Mouse (Mus musculus) forebrain, embryonic 11.5 days (tissue): ENCODE results near the gene Zfp93. TPM values are rescaled to one million over a fixed set of nuclear protein-coding genes. Genes with fewer than 3 reads are reported as not detected.
A peak's percentile ranks its signal among the peaks of the same experiment; 100 is the strongest.

ENCODE experiments used
- ATAC-seq: fragments of 200-750 bp; cut with Nextera tagmentation; replicated peaks from 2 replicates; pipeline ENCODE4 v1.8.0; 2017; ENCODE audit warnings: moderate TSS enrichment; ENCODE audit not compliant: low FRiP score
- DNase-seq: peaks from one replicate; pipeline ENCODE4 v3.0.0-alpha.2; 2017; ENCODE audit warnings: low spot score
- H3K27ac ChIP-seq: fragments of 300-500 bp; sonication (generic); 2 replicates; pipeline ENCODE4 v1.5.1; 2014; ENCODE audit warnings: low read depth, low read length
- H3K27me3 ChIP-seq: fragments of 300-500 bp; sonication (generic); 2 replicates; pipeline ENCODE4 v1.6.1; 2014; ENCODE audit warnings: mild to moderate bottlenecking, low read length, mixed read lengths; ENCODE audit not compliant: control insufficient read depth, insufficient read depth
- H3K36me3 ChIP-seq: fragments of 300-500 bp; sonication (generic); 2 replicates; pipeline ENCODE4 v1.6.1; 2014; ENCODE audit warnings: mild to moderate bottlenecking, low read length, moderate library complexity, mixed read lengths; ENCODE audit not compliant: control insufficient read depth, insufficient read depth
- H3K4me1 ChIP-seq: fragments of 300-500 bp; sonication (generic); replicated peaks from 2 replicates; pipeline ENCODE4 v1.6.1; 2014; ENCODE audit warnings: low read length, mixed read lengths; ENCODE audit not compliant: control insufficient read depth, insufficient read depth
- H3K4me2 ChIP-seq: fragments of 300-500 bp; sonication (generic); 2 replicates; pipeline ENCODE4 v1.6.1; 2014; ENCODE audit warnings: low read depth, mild to moderate bottlenecking, low read length, moderate library complexity, mixed read lengths; ENCODE audit not compliant: severe bottlenecking
- H3K4me3 ChIP-seq: fragments of 300-500 bp; sonication (generic); 2 replicates; pipeline ENCODE4 v1.5.1; 2014; ENCODE audit warnings: low read depth, low read length
- H3K9ac ChIP-seq: fragments of 300-500 bp; sonication (generic); 2 replicates; pipeline ENCODE4 v1.6.1; 2014; ENCODE audit warnings: low read length
- H3K9me3 ChIP-seq: fragments of 300-500 bp; sonication (generic); 2 replicates; pipeline ENCODE4 v1.6.1; 2016; ENCODE audit warnings: low read length, mixed read lengths; ENCODE audit not compliant: control insufficient read depth
- WGBS: fragments of 180-500 bp; shearing (Covaris S2); extraction: QIAGEN DNeasy Blood & Tissue Kit; methylation state at CpG from one replicate; pipeline ENCODE4 v1.1.7; 2014; 5-methylcytosine and 5-hydroxymethylcytosine counted together
- polyA plus RNA-seq: library from polyadenylated mRNA; unstranded; fragments of >200 nt; fragmentation: Nextera tagmentation; extraction: Ambion mirVana; gene quantifications from 2 replicates; pipeline ENCODE4 v1.2.1, GENCODE M21; 2014

The Zfp93 gene
- polyA plus RNA-seq, 1 experiment from 2014 or later, result 9.0 TPM

DNA sequence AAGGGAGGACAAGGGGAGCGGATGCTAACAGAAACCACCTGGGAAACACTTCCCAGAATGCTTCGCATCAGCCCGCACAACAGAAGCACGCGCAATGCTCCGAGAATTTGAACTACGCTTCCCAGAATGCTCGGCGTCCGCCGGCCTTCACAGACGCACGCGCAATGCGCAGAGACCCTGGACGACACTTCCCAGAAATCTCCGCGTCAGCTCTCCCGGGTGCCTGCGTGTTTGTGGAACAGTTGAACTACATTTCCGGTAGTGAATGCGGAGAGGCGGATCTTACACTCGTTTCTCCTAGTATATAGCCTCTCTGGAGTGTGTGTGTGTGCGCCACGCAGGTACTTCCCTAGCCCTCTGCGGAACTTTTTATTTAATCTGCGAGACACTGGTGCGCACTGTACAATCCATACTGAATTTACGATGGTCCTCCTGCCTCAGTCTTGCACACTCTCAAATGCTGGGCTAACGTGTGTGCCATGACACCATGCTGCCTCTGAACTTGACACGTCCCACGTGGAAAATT lies 46.4 kb downstream of the Zfp93 start, which contains the start of gene Zfp94:
Gene Zfp94 (minus strand): TSS at position 100 of the 526 bp plus-strand sequence.
- Histone ChIP-seq H3K27ac (no peak within 1 kb of the TSS; the same call in 1 of the 2 replicates), H3K27me3 (no peaks in the 10 kb centered on the region), H3K4me1 (peaks cover 5% of the 10 kb centered on the region; the same call in 1 of the 2 replicates), H3K9me3 (no peaks in the 10 kb centered on the region), H3K9ac (peak within 1 kb of the TSS; percentile 73), H3K4me3 (peak within 1 kb of the TSS; percentile 59), H3K36me3 (no peaks in the 10 kb centered on the region), H3K4me2 (peak within 1 kb of the TSS; percentile 86)
- peak; percentile 95 for DNase-seq
- ATAC-seq, result peak; percentile 94
- WGBS, result 2% methylated on average over 33 of the region's 33 CpGs

DNA sequence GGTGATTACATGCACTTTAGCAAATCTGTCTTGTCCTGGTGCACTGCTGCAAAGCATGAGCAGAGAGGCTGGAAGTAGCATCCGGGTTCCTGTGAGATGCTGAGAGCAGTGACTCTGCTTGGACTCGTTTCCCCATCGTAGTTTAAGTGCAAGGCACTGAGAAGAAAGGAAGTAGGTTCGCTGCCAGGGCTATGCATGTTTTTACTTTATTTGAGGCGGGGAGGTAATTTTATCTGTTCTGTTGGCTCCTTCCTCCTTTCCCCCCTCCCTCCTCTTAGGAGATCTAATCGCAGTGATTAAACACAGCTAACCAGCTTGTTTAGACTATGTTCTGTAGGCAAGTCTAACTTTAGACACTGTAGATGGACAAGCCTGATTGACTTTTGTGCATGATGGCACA lies 48.7 kb downstream of the Zfp93 start:
- ATAC-seq (no peak), DNase-seq (no peak)
- no peak overlapping the region for H3K9ac ChIP-seq
- H3K4me2 ChIP-seq, result no peak overlapping the region
- peaks cover 5% of the 10 kb centered on the region; the same call in 1 of the 2 replicates for H3K4me1 ChIP-seq
- H3K27ac ChIP-seq, result no peak overlapping the region
- H3K4me3 ChIP-seq, result no peak overlapping the region
- 78% methylated on average over 6 of the region's 6 CpGs for WGBS
- H3K9me3 ChIP-seq, result peaks cover under 1% of the 10 kb centered on the region; the same call in 1 of the 2 replicates
- no peaks in the 10 kb centered on the region for H3K36me3 ChIP-seq
- H3K27me3 ChIP-seq, result no peaks in the 10 kb centered on the region

DNA sequence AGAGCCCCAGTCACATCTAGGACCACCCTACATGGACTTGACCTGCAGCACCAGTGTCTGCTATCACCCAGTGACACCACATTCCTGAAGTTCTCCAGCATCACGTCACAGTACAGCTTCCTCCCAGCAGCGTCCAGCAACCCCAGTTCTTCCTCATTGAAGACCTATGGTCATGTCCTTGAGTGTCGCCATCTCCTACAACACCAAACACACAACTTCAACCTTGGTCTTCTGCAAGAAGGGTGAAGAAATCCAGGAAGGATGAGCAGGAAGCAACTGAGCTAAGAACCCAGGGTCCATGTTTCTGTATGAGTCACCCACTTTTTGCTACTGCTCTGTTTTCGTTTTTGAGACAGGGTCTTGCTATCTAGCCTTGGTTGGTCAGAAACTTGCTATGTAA lies 52.4 kb downstream of the Zfp93 start:
- H3K4me3 ChIP-seq, result no peak overlapping the region
- H3K4me1 ChIP-seq, result peaks cover 3% of the 10 kb centered on the region; the same call in 1 of the 2 replicates
- no peak overlapping the region for H3K27ac ChIP-seq
- WGBS, result 80% methylated on average over 4 of the region's 4 CpGs
- peaks cover 3% of the 10 kb centered on the region; the same call in 1 of the 2 replicates for H3K9me3 ChIP-seq
- H3K4me2 ChIP-seq, result no peak overlapping the region
- ATAC-seq (no peak), DNase-seq (no peak)
- no peak overlapping the region for H3K9ac ChIP-seq
- no peaks in the 10 kb centered on the region for H3K36me3 ChIP-seq
- H3K27me3 ChIP-seq, result no peaks in the 10 kb centered on the region

DNA sequence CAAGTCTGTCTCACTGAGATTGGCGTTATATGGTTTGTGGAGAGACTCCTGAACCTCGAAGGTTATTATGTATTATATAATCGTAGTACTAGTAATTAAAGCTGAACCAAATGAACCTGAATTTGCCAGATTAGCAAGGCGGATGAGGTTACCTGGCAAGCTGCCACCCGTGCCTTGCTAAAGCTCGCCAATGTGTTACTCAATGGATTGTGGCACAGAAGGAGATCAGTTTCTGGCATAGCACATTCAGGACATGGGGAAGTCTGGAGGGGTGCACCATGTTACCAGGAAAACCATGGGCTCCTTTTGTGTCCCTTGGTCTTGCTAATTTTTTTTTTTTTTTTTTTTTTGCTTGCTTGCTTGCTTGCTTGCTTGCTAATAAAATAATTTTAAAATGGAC lies 55.0 kb downstream of the Zfp93 start:
- no peak for DNase-seq
- no peaks in the 10 kb centered on the region for H3K27me3 ChIP-seq
- no peak overlapping the region for H3K4me2 ChIP-seq
- WGBS, result 86% methylated on average over 6 of the region's 6 CpGs
- H3K36me3 ChIP-seq, result no peaks in the 10 kb centered on the region
- H3K9me3 ChIP-seq, result peaks cover 3% of the 10 kb centered on the region; the same call in 1 of the 2 replicates
- H3K4me3 ChIP-seq, result no peak overlapping the region
- no peak for ATAC-seq
- H3K4me1 ChIP-seq, result peaks cover 3% of the 10 kb centered on the region; the same call in 1 of the 2 replicates
- H3K9ac ChIP-seq, result no peak overlapping the region
- H3K27ac ChIP-seq, result no peak overlapping the region

DNA sequence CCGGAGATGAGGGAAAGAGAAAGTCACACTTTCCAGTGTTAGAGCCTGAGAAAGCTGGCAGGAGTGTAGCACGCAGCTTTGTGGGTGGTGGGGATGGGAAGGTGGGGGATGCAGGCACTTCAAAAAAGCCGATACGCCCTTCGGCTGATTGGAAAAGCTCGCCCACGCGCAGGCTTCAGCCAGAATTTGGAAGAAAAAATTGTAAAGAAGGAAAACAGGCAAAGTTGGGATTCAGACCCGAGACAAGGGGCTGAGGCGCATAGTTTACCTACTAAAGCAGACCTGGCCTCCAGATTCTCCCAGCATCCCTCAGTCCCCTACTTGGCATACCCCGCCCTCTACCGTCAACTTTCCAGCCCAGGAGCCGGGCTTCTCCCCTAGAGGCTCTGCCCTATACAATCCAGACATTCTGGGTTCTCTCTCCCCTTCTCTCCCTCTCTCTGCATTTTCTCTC lies 55.5 kb downstream of the Zfp93 start:
- DNase-seq, result peak; percentile 70
- peak; percentile 84 for ATAC-seq
- Histone ChIP-seq H3K4me3 (peak overlapping the region; percentile 21), H3K27me3 (no peaks in the 10 kb centered on the region), H3K4me1 (peaks cover 3% of the 10 kb centered on the region; the same call in 1 of the 2 replicates), H3K9ac (peak overlapping the region; percentile 50), H3K4me2 (peak overlapping the region; percentile 44), H3K9me3 (peaks cover 3% of the 10 kb centered on the region; the same call in 1 of the 2 replicates), H3K27ac (no peak overlapping the region), H3K36me3 (no peaks in the 10 kb centered on the region)
- 3% methylated on average over 13 of the region's 13 CpGs for WGBS

DNA sequence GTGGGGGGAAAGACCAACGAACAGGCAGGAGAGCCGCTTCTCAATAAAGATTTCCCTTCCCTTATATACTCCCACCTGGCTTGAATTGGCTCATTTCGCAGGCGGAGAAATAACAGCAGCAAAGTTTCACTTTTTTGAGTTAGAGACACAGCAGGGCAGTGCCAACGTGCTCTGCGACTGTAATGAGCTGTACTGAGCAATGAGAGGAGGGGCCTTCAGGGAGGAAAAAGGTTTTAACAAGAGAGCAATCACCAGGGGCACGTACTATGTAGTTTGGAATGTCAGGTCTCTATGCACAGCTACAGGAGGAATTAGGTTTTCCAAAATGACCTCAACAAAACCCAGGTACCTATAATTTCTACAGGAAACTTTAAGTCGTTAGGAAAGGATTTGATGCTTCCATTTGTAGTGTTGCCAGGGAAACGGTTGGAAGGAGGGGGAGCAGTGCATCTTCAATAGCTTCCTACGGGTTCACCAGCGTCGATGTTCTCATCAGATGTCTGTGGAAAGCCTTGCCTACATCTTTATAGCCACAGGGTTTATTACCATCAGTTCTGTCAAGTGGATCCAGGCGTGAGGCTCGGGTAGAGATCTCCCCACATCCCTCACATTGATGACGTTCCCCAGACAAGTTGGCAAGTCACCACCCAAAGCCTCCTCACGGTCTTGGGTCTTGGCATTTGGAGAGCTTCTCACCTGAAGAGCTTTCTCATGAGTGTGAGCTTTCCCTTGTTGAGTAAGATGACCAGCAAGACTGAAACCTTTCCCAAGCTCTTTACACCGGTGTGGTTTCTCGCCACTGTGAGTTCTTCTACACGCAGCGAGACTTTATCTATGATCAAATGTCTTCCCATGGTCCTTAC lies 56.3 kb downstream of the Zfp93 start:
- WGBS, result 42% methylated on average over 20 of the region's 20 CpGs
- no peak for DNase-seq
- no peaks in the 10 kb centered on the region for H3K36me3 ChIP-seq
- peak overlapping the region; percentile 50 for H3K9ac ChIP-seq
- peaks cover 3% of the 10 kb centered on the region; the same call in 1 of the 2 replicates for H3K9me3 ChIP-seq
- peaks cover 3% of the 10 kb centered on the region; the same call in 1 of the 2 replicates for H3K4me1 ChIP-seq
- H3K27me3 ChIP-seq, result no peaks in the 10 kb centered on the region
- ATAC-seq, result peak; percentile 75
- H3K27ac ChIP-seq, result no peak overlapping the region
- peak overlapping the region; percentile 44 for H3K4me2 ChIP-seq
- H3K4me3 ChIP-seq, result peak overlapping the region; percentile 21

Other genes with a start within 250 kb of the Zfp93 start
- gene Vmn1r183, start 217.2 kb upstream of the Zfp93 start, polyA plus RNA-seq, result not detected in 2 replicates
- 33.3 and 35.3 TPM in 2 replicates for gene Zfp180, start 188.5 kb upstream of the Zfp93 start, polyA plus RNA-seq
- 5.1 and 6.3 TPM in 2 replicates for gene Zfp112, start 158.1 kb upstream of the Zfp93 start, polyA plus RNA-seq
- 17.4 and 17.6 TPM in 2 replicates for gene Zfp235, start 136.3 kb upstream of the Zfp93 start, polyA plus RNA-seq
- 6.2 and 6.7 TPM in 2 replicates for gene Zfp114, start 95.4 kb upstream of the Zfp93 start, polyA plus RNA-seq
- 9.6 and 12.3 TPM in 2 replicates for gene Zfp111, start 59.0 kb upstream of the Zfp93 start, polyA plus RNA-seq
- gene Zfp109, start 32.9 kb upstream of the Zfp93 start, polyA plus RNA-seq, result 5.0 and 5.7 TPM in 2 replicates
- gene Zfp108, start 15.6 kb upstream of the Zfp93 start, polyA plus RNA-seq, result 2.6 and 3.0 TPM in 2 replicates
- gene Zfp61, start 30.8 kb downstream of the Zfp93 start, polyA plus RNA-seq, result 43.4 and 48.7 TPM in 2 replicates
- 15.2 and 15.9 TPM in 2 replicates for gene Zfp94, start 46.2 kb downstream of the Zfp93 start, polyA plus RNA-seq
- gene Tescl, start 63.5 kb downstream of the Zfp93 start, polyA plus RNA-seq, result 0.23 TPM in 1 of 2 replicates, not detected in the other
- gene Lypd5, start 78.8 kb downstream of the Zfp93 start, polyA plus RNA-seq, result not detected in 2 replicates
- 3.5 and 4.1 TPM in 2 replicates for gene Kcnn4, start 99.8 kb downstream of the Zfp93 start, polyA plus RNA-seq
- 29.6 and 29.8 TPM in 2 replicates for gene Smg9, start 129.2 kb downstream of the Zfp93 start, polyA plus RNA-seq
- gene Irgc1, start 181.9 kb downstream of the Zfp93 start, polyA plus RNA-seq, result not detected in 2 replicates
- 1.1 and 1.2 TPM in 2 replicates for gene Plaur, start 192.1 kb downstream of the Zfp93 start, polyA plus RNA-seq
- 7.1 and 8.9 TPM in 2 replicates for gene Cadm4, start 211.6 kb downstream of the Zfp93 start, polyA plus RNA-seq
- gene Zfp428, start 236.6 kb downstream of the Zfp93 start, polyA plus RNA-seq, result 109 and 114 TPM in 2 replicates
- gene AC161166.1, start 242.0 kb downstream of the Zfp93 start, polyA plus RNA-seq, result 0.96 and 1.3 TPM in 2 replicates